Mouse (Mus musculus) brain, embryonic 14.5 days (tissue): ENCODE measurements around the gene BC004004.

Source experiments
- CTCF ChIP-seq: fragments of 200-500 bp; IDR thresholded peaks from 2 replicates; pipeline ENCODE4 v1.5.1; 2012; ENCODE audit warnings: inconsistent platforms, mild to moderate bottlenecking, moderate library complexity, borderline replicate concordance; ENCODE audit not compliant: insufficient read depth, insufficient read length; ENCODE audit errors: extremely low read depth
- POLR2A ChIP-seq: fragments of 200-500 bp; IDR thresholded peaks from 2 replicates; pipeline ENCODE4 v1.6.1; 2012; ENCODE audit warnings: mild to moderate bottlenecking, inconsistent platforms, borderline replicate concordance; ENCODE audit not compliant: poor library complexity, insufficient read depth, insufficient read length, severe bottlenecking; ENCODE audit errors: extremely low read depth

- no peak for TF ChIP-seq CTCF
- no peak for TF ChIP-seq POLR2A
Observed at GRCm38 (mm10) chr17:29361982-29362691, 93.5 kb downstream of the BC004004 start.
